Mouse (Mus musculus): Measurements from ENCODE around the gene Hexim1. TPM values are rescaled to one million over a fixed set of nuclear protein-coding genes. Genes with fewer than 3 reads are reported as not detected.

The Hexim1 gene
- polyA plus RNA-seq, 1 experiment from 2014 or later, result 1.7 TPM

Other genes with a start within 250 kb of the Hexim1 start
- 87.3 and 98.5 TPM in 2 replicates for gene Eftud2, start 235.2 kb upstream of the Hexim1 start, polyA plus RNA-seq (2015; fragmentation: Nextera tagmentation; extraction: Ambion mirVana)
- 0.93 and 1.2 TPM in 2 replicates for gene Ccdc103, start 235.0 kb upstream of the Hexim1 start, polyA plus RNA-seq (2015; fragmentation: Nextera tagmentation; extraction: Ambion mirVana)
- gene Fam187a, start 231.1 kb upstream of the Hexim1 start, polyA plus RNA-seq (2015; fragmentation: Nextera tagmentation; extraction: Ambion mirVana), result not detected in 2 replicates
- gene Gfap, start 215.3 kb upstream of the Hexim1 start, polyA plus RNA-seq (2015; fragmentation: Nextera tagmentation; extraction: Ambion mirVana), result 7.4 and 8.3 TPM in 2 replicates
- 10.9 and 11.0 TPM in 2 replicates for gene Kif18b, start 191.1 kb upstream of the Hexim1 start, polyA plus RNA-seq (2015; fragmentation: Nextera tagmentation; extraction: Ambion mirVana)
- gene C1ql1, start 169.5 kb upstream of the Hexim1 start, polyA plus RNA-seq (2015; fragmentation: Nextera tagmentation; extraction: Ambion mirVana), result 0.13 TPM in 1 of 2 replicates, not detected in the other
- 32.1 and 36.6 TPM in 2 replicates for gene Nmt1, start 88.0 kb upstream of the Hexim1 start, polyA plus RNA-seq (2015; fragmentation: Nextera tagmentation; extraction: Ambion mirVana)
- gene Dcakd, start 87.9 kb upstream of the Hexim1 start, polyA plus RNA-seq (2015; fragmentation: Nextera tagmentation; extraction: Ambion mirVana), result 22.9 and 29.0 TPM in 2 replicates
- 0.40 and 0.58 TPM in 2 replicates for gene Plcd3, start 14.6 kb upstream of the Hexim1 start, polyA plus RNA-seq (2015; fragmentation: Nextera tagmentation; extraction: Ambion mirVana)
- gene Acbd4, start 14.5 kb upstream of the Hexim1 start, polyA plus RNA-seq (2015; fragmentation: Nextera tagmentation; extraction: Ambion mirVana), result 51.3 and 54.4 TPM in 2 replicates
- 5.2 and 5.7 TPM in 2 replicates for gene Hexim2, start 16.2 kb downstream of the Hexim1 start, polyA plus RNA-seq (2015; fragmentation: Nextera tagmentation; extraction: Ambion mirVana)
- gene Fmnl1, start 54.9 kb downstream of the Hexim1 start, polyA plus RNA-seq (2015; fragmentation: Nextera tagmentation; extraction: Ambion mirVana), result 5.2 and 6.3 TPM in 2 replicates
- gene 1700023F06Rik, start 92.3 kb downstream of the Hexim1 start, polyA plus RNA-seq (2015; fragmentation: Nextera tagmentation; extraction: Ambion mirVana), result not detected in 2 replicates
- gene Spata32, start 102.2 kb downstream of the Hexim1 start, polyA plus RNA-seq (2015; fragmentation: Nextera tagmentation; extraction: Ambion mirVana), result not detected in 2 replicates
- gene Map3k14, start 151.2 kb downstream of the Hexim1 start, polyA plus RNA-seq (2015; fragmentation: Nextera tagmentation; extraction: Ambion mirVana), result 0.56 and 0.64 TPM in 2 replicates
- gene Arhgap27, start 247.5 kb downstream of the Hexim1 start, polyA plus RNA-seq (2015; fragmentation: Nextera tagmentation; extraction: Ambion mirVana), result 2.2 and 3.8 TPM in 2 replicates

Data from liver, embryonic 16.5 days (tissue).